Mouse (Mus musculus) liver, embryonic 14.5 days (tissue): ENCODE results near the gene Papss1. TPM values are rescaled to one million over a fixed set of nuclear protein-coding genes. Genes with fewer than 3 reads are reported as not detected.

Experiments
- ATAC-seq: fragments of 200-750 bp; cut with Nextera tagmentation; 2 replicates; pipeline ENCODE4 v1.8.0; 2017; ENCODE audit warnings: moderate number of reproducible peaks, mild to moderate bottlenecking, moderate library complexity; ENCODE audit not compliant: insufficient read depth
- DNase-seq, 3 experiments: peaks; one replicate each; pipeline ENCODE4 v3.0.0-alpha.2; 2012 to 2013; ENCODE audit warnings: low read depth in 3 of 3, low spot score in 3 of 3
- H3K27ac ChIP-seq: fragments of 300-500 bp; sonication (generic); 2 replicates; pipeline ENCODE4 v1.5.1; 2014; ENCODE audit warnings: moderate library complexity, mild to moderate bottlenecking, control low read depth, inconsistent platforms
- H3K27me3 ChIP-seq: fragments of 300-500 bp; sonication (generic); 2 replicates; pipeline ENCODE4 v1.6.1; 2014; ENCODE audit warnings: mild to moderate bottlenecking, low read length, moderate library complexity; ENCODE audit not compliant: control insufficient read depth, insufficient read depth
- H3K36me3 ChIP-seq: fragments of 300-500 bp; sonication (generic); replicated peaks from 2 replicates; pipeline ENCODE4 v1.6.1; 2014; ENCODE audit warnings: low read depth; ENCODE audit not compliant: control insufficient read depth, insufficient read depth
- H3K4me1 ChIP-seq, 2 experiments: fragments of 200-500 bp in 1 of 2; fragments of 300-500 bp in 1 of 2; sonication (generic) in 1 of 2; replicated peaks; 2 replicates each; pipeline ENCODE4 v1.6.1; 2012 to 2014; ENCODE audit warnings: antibody characterized with exemption in 1 of 2, inconsistent platforms in 1 of 2, low read length in 1 of 2; ENCODE audit not compliant: control insufficient read depth in 2 of 2, insufficient read depth in 2 of 2
- H3K4me2 ChIP-seq: fragments of 300-500 bp; sonication (generic); 2 replicates; pipeline ENCODE4 v1.6.1; 2014; ENCODE audit warnings: low read depth, mild to moderate bottlenecking, control low read depth, moderate library complexity
- H3K4me3 ChIP-seq, 2 experiments: fragments of 200-500 bp in 1 of 2; fragments of 300-500 bp in 1 of 2; sonication (generic) in 1 of 2; 2 replicates each; pipeline ENCODE4 v1.5.1; 2012 to 2014; ENCODE audit warnings: low read depth in 2 of 2, low read length in 2 of 2, mild to moderate bottlenecking in 2 of 2, control low read depth in 1 of 2, inconsistent platforms in 1 of 2, moderate library complexity in 1 of 2; ENCODE audit not compliant: insufficient read depth in 1 of 2
- H3K9ac ChIP-seq: fragments of 300-500 bp; sonication (generic); replicated peaks from 2 replicates; pipeline ENCODE4 v1.6.1; 2014; ENCODE audit warnings: mild to moderate bottlenecking, control low read depth, moderate library complexity
- H3K9me3 ChIP-seq: fragments of 300-500 bp; sonication (generic); 2 replicates; pipeline ENCODE4 v1.6.1; 2016; ENCODE audit warnings: low read length, mixed read lengths; ENCODE audit not compliant: control insufficient read depth
- CTCF ChIP-seq: IDR thresholded peaks from 2 replicates; pipeline ENCODE4 v1.5.1; 2016; ENCODE audit warnings: antibody characterized with exemption, low read depth, control low read depth
- EP300 ChIP-seq: IDR thresholded peaks from 2 replicates; pipeline ENCODE4 v1.6.1; 2016; ENCODE audit warnings: antibody characterized with exemption, low read depth
- WGBS: fragments of 180-500 bp; shearing (Covaris S2); extraction: QIAGEN DNeasy Blood & Tissue Kit; methylation state at CpG from one replicate; pipeline ENCODE4 v1.1.7; 2014; ENCODE audit not compliant: insufficient replicate concordance; 5-methylcytosine and 5-hydroxymethylcytosine counted together
- polyA plus RNA-seq, 2 experiments: library from polyadenylated mRNA; depleted of rRNA in 1 of 2; stranded (reverse) in 1 of 2; unstranded in 1 of 2; fragments of >200 nt; fragmentation: Nextera tagmentation in 1 of 2; extraction: Ambion mirVana in 1 of 2; gene quantifications; 2 replicates each; pipeline versions ENCODE4 v1.2.1 to v1.2.3; 2012 to 2014

Gene Papss1
- polyA plus RNA-seq, 2 experiments: 6.5 to 8.2 TPM

GRCm38 (mm10) chr3:131686106-131686505, 121.5 kb downstream of the Papss1 start:
- Histone ChIP-seq H3K36me3 (no peaks in the 10 kb centered on the region), H3K4me3 (no peak overlapping the region), H3K9me3 (no peaks in the 10 kb centered on the region), H3K4me2 (no peak overlapping the region), H3K9ac (no peak overlapping the region), H3K27me3 (no peaks in the 10 kb centered on the region), H3K27ac (no peak overlapping the region), H3K4me1 (no peaks in the 10 kb centered on the region)
- WGBS: 72% methylated on average over 12 of the region's 12 CpGs
- DNase-seq (no peak), ATAC-seq (no peak)
- TF ChIP-seq CTCF: no peak
- TF ChIP-seq EP300: no peak

GRCm38 (mm10) chr3:131689949-131690348, 125.4 kb downstream of the Papss1 start:
- Histone ChIP-seq H3K27me3 (no peaks in the 10 kb centered on the region), H3K36me3 (no peaks in the 10 kb centered on the region), H3K4me3 (no peak overlapping the region), H3K27ac (no peak overlapping the region), H3K4me2 (no peak overlapping the region), H3K9me3 (no peaks in the 10 kb centered on the region), H3K4me1 (no peaks in the 10 kb centered on the region), H3K9ac (no peak overlapping the region)
- TF ChIP-seq EP300 (no peak), CTCF (no peak)
- 72% methylated on average over 11 of the region's 11 CpGs for WGBS
- ATAC-seq (no peak), DNase-seq (no peak)

- DNase-seq (no peak), ATAC-seq (no peak)
- Histone ChIP-seq H3K27me3 (no peaks in the 10 kb centered on the region), H3K9ac (no peak overlapping the region), H3K4me1 (no peaks in the 10 kb centered on the region), H3K4me3 (no peak overlapping the region), H3K27ac (no peak overlapping the region), H3K9me3 (no peaks in the 10 kb centered on the region), H3K4me2 (no peak overlapping the region), H3K36me3 (no peaks in the 10 kb centered on the region)
- WGBS: 67% methylated on average over 7 of the region's 7 CpGs
- TF ChIP-seq EP300 (no peak), CTCF (no peak)
Observed at GRCm38 (mm10) chr3:131690543-131690942, 126.0 kb downstream of the Papss1 start.

- WGBS: 45% methylated on average over 3 of the region's 3 CpGs
- no peak overlapping the region for H3K9ac ChIP-seq
- no peak overlapping the region for H3K4me3 ChIP-seq
- no peaks in the 10 kb centered on the region for H3K4me1 ChIP-seq
- H3K27ac ChIP-seq: no peak overlapping the region
- no peaks in the 10 kb centered on the region for H3K36me3 ChIP-seq
- H3K4me2 ChIP-seq: no peak overlapping the region
- TF ChIP-seq EP300: no peak
- TF ChIP-seq CTCF: no peak
- ATAC-seq (no peak), DNase-seq (no peak)
- H3K9me3 ChIP-seq: no peaks in the 10 kb centered on the region
- no peaks in the 10 kb centered on the region for H3K27me3 ChIP-seq
Observed at GRCm38 (mm10) chr3:131691202-131691601, 126.6 kb downstream of the Papss1 start.

Other genes starting within 250 kb of the Papss1 start
- gene Sgms2, start 73.4 kb upstream of the Papss1 start, polyA plus RNA-seq (2012; rRNA removed): 0.96 and 1.6 TPM in 2 replicates
- 2.1 and 3.6 TPM in 2 replicates for gene Sgms2, start 73.4 kb upstream of the Papss1 start, polyA plus RNA-seq (2014; fragmentation: Nextera tagmentation; extraction: Ambion mirVana)